Mouse (Mus musculus) heart, postnatal 4 days (tissue): ENCODE measurements around the gene Fkbp5. TPM values are rescaled to one million over a fixed set of nuclear protein-coding genes. Genes with fewer than 3 reads are reported as not detected.
"Not testable (repeated sequence)": the region's sequence is repeated elsewhere in the genome, so short reads cannot be mapped to it uniquely, and the experiment has no call there.

Source experiments
- DNase-seq: peaks from one replicate; pipeline ENCODE4 v3.0.0; 2021
- total RNA-seq, 2 experiments: library from RNA; stranded (reverse); gene quantifications; 2 replicates each; pipeline ENCODE4 v1.2.3; 2021

The Fkbp5 gene
- total RNA-seq, 2 experiments from 2014 or later: 21.4 to 22.0 TPM

DNA sequence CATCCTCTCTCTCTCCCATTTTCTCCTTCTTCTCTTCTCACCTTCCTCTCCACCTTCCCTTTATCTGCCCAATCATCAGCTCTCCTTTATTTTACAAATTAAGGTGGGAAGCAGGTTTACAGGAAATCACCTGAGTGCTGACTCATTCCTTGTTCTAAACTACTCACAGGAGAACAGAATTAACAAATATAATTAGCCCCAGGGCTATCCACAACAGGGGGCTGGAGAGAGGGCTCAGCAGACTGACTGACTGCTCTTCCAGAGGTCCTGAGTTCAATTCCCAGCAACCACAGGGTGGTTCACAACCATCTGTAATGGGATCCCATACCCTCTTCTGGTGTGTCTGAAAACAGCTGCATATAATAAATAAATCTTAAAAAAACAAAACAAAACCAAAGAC is 98.8 kb downstream of the Fkbp5 start:
- DNase-seq: not testable (repeated sequence)

GRCm38 (mm10) chr17:28417771-28418170 is 99.6 kb downstream of the Fkbp5 start:
- no peak for DNase-seq

DNA sequence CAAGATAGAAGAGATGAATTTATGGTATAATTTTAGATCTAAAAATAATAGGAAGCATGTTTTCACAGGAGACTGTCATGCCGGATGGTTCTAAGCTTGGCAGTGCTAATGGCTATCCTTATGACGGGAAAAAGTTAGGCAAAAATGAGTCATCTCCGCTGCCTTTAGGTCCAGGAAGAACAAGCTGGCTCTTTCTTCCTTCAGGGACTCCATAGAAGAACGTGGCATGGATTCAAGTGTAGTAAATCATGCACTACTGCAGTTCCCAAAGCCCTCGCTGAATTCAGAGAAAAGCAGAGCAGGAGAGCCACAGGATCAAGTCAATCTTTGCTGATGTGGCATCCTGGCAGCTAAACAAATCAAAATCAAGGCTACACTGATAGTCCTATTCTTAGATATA is 102.1 kb downstream of the Fkbp5 start:
- DNase-seq: no peak

DNA sequence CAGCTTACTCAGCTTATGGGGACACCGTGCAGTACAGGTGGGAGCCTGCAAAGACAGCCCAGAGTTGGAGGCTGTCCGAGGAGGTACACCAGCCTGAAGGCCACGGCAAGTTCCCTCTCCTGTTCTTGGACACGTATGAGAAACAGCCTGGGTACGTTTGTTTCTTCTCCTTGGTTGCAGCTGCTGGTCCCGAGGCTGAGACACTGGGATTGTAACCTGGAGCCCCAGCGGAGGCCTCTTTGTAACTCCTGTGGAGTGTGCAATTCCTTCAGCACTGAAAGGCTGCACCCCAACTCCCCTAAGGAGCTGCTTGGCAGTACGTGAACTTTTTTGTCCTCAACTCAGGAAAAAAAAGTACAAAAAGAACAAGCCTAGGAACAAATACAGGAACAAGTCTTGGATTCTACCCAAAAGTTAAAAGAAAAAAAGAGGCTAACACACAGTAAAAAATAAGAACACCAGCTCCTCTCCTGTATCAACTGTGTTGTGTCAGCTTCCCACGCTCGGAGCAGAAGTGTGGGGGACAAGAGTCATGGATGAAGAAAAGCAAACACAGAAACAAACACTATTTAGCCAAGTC is 105.9 kb downstream of the Fkbp5 start:
- DNase-seq: no peak

DNA sequence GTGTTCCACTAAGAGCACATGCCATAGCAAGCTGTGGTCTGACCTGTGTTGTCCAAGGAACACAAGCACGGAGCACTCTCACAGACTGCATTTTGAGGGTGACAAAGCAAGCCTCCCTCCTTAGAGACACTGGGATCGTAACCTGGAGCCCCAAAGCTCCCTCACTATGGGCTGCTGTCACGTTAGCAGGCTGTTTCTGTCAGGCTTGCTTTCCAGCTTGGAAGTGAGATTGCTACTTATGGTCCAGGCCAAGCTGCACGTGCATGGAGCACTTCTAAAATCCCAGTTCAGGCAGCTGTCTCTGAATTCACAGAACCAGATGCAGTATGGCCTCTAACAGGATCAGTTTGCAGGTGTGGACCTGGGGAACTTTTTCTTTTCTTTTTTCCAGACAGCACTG is 106.6 kb downstream of the Fkbp5 start:
- DNase-seq: no peak

DNA sequence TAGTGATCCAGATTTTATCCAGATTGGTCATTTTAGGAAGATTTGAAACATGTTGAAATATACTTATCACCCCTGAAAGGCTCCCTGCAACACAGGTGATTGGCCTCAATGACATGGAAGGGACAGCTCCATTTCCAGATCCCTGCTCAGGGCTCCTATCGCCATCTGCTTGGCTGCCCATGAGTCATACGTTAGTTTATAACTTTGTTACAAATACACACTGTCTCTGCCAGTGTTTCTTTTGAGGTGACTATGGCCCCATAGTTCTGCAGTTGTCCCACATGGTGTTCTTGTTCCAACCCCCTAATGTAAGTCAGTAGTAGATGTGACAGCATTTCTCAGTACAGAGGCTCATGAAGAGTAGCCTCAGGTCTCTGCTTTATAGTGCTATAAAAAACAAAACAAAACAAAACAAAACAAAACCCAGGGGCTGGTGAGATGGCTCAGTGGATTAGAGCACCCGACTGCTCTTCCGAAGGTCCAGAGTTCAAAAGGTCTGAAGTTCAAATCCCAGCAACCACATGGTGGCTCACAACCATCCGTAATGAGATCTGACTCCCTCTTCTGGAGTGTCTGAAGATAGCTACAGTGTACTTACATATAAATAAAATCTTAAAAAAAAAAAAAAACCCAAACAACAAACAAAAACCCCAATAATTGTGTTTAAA is 108.9 kb downstream of the Fkbp5 start:
- DNase-seq: no peak

DNA sequence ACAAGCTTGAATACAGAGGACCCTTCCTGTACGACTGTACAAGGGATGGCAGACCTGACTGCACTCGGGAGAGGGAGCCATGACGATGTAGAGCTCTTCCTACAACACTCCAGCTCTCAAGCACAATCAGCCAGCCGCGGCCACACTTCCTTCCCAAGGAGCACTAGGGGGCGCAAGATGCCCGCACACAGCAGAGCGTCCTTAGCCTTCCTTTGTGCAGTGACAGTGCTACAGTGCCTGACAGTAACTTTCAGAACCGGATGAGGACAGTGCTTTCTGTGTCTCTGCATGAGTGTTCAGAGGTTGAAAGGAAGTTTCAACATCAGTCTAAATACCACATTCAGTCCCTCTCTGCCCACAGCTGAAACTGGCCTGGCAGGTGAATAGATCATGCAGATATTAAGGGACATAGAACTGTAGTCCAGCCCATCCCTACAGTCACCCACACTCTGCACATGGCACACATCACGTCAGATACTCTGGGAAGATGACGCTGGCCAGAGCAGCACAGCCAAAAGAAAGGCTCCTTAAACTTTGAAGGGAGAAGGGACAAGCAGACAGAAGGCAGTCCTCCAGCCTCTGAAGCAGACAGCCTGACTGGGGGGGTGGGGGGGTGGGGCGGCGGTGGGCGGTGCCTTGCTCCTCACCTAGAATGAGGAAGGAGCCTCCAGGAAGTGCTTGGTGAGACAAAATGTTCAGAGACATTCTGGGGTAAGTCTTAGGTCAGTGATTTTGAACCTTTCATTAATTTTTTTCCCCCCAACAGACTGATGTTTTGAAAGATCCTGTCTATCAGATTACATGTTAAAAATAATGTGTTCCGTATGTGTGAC is 109.7 kb downstream of the Fkbp5 start:
- DNase-seq: peak; percentile 86

- DNase-seq: no peak
Measured at GRCm38 (mm10) chr17:28406471-28406870, 110.9 kb downstream of the Fkbp5 start.

- DNase-seq: not testable (repeated sequence)
Measured at GRCm38 (mm10) chr17:28404745-28405144, 112.6 kb downstream of the Fkbp5 start.

DNA sequence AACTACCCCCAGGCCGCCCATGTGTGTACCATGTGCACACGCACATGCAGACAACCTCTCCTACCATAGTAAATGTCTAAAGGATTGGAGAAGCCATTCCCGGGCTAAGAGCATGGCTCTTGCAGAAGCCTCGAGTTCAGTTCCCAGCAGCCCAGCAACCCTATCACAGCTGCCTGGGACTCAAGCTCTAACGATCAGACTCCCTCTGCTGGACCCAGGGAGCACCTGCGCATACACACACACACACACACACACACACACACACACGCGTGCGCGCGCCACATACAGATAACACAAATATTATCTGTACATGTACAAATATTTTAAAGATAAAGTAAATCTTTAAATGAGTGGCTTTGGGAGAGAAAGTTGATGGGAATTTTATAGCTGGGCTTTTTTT is 113.0 kb downstream of the Fkbp5 start:
- no peak for DNase-seq

- DNase-seq: no peak
Measured at GRCm38 (mm10) chr17:28394994-28395393, 122.3 kb downstream of the Fkbp5 start.

GRCm38 (mm10) chr17:28394051-28394765 is 123.1 kb downstream of the Fkbp5 start:
- DNase-seq: no peak

DNA sequence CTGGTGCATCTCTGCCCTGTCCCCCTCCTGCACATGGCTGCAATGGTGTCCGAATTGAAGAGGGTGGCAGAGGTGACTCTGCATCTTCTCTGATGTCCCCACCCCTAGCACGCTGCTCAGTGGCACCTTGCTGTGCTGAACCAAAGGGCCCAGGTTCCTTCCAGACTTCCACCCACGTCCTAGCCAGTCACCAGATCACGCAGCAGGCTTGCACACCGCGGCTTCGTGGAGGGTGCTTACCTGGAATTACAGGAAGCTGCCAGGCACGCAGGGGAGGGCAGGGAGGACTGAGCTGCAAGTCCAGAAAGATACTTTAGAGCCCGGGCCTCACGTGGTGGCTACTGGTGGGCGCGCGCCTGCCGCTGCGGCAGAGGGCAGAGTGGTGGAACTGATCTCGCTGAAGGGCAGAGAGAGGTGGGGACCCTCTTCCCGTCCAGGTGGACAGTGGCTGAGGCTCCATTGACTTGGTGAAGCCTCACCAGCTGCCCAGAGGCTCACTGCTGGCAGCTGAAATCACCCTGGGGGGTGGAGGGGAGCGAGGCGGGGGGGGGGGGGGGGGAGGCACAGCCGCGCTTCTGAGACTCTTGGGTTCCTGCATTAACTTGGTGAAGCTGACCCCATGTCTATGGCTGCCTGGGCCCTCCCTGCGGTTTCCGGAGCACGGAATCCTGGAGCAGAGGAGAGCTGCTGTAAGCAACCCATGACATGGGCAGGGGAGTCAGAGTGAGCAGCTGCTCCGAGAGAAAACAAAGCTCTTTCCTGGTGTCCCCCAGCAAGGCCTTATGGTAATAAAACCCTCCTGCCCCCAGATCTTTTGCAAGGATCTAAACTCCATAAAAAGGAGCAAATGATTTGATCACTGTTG is 125.5 kb downstream of the Fkbp5 start:
- DNase-seq: no peak

- no peak for DNase-seq
Measured at GRCm38 (mm10) chr17:28388534-28388933, 128.8 kb downstream of the Fkbp5 start.

- DNase-seq: peak; percentile 89
Measured at GRCm38 (mm10) chr17:28386150-28386905, 131.0 kb downstream of the Fkbp5 start.

- no peak for DNase-seq
Measured at GRCm38 (mm10) chr17:28384298-28384697, 133.0 kb downstream of the Fkbp5 start.

GRCm38 (mm10) chr17:28380255-28380654 is 137.1 kb downstream of the Fkbp5 start:
- DNase-seq: no peak

DNA sequence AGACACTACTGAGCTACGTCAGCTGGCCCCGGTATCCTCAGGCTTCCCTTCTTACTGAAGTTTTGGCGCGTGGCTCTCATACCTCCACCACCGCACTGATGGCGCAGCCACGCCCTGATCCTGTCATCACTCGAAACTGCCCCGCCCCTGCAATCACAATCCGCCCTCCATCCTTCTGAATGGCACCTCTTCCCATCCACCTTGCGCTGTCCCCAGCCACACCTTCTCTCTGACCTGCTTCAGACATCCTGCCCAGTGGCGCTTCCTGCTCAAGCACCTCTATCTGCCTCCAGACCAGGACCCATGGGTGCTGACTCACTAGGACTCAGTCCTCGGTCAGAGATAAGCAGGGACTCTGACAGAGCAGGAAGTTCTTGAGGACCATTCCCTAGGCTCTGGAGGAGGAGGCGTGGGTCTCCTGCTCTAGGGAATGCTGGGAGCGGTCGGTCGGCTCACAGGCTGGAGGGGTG is 141.7 kb downstream of the Fkbp5 start:
- no peak for DNase-seq

DNA sequence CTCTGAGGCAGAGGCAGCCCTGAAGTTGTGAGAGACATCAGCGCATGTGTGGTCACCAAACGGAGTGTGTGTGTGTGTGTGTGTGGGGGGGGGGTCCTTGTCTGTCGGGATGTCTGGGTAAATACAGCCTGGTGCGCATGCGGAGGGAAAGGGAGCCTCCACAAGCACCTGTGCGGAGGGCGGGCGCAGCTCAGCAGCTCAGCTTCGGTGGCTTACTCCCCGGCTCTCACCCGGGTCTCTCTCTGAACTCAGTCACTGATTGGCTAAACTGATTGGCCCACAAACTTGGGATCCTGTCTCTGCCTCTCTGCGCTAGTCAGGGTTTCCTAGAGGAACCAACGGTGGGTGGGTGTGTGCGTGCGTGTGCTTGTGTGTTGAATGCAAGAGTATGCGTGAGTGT is 142.8 kb downstream of the Fkbp5 start:
- DNase-seq: no peak

- peak; percentile 67 for DNase-seq
Measured at GRCm38 (mm10) chr17:28373821-28374220, 143.5 kb downstream of the Fkbp5 start.

DNA sequence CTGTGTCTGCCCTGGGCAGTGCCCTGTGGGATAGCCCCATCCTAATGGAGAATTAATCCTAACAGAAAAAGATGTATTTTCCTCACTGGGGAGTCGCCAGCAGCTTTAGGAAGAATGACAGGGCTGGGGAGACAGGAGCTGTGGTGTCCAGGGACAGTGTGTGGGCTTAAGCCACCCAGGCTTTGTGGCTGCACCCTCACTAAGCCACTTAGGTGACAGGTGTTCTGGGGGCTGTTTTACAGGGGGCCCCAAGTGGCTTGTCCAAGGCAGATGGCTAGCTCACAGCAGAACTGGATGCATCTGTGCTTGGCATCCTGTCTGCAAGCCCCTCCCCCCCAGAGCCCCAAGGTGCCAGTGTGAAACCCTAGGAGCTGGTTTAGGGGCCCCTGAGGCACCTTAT is 145.4 kb downstream of the Fkbp5 start:
- DNase-seq: no peak
